Mouse (Mus musculus) kidney, adult 9 months (tissue): ENCODE results near the gene Kdm5b.

ENCODE experiments used
- DNase-seq: peaks from one replicate; pipeline ENCODE4 v3.0.0; 2022

Gene Kdm5b

DNA sequence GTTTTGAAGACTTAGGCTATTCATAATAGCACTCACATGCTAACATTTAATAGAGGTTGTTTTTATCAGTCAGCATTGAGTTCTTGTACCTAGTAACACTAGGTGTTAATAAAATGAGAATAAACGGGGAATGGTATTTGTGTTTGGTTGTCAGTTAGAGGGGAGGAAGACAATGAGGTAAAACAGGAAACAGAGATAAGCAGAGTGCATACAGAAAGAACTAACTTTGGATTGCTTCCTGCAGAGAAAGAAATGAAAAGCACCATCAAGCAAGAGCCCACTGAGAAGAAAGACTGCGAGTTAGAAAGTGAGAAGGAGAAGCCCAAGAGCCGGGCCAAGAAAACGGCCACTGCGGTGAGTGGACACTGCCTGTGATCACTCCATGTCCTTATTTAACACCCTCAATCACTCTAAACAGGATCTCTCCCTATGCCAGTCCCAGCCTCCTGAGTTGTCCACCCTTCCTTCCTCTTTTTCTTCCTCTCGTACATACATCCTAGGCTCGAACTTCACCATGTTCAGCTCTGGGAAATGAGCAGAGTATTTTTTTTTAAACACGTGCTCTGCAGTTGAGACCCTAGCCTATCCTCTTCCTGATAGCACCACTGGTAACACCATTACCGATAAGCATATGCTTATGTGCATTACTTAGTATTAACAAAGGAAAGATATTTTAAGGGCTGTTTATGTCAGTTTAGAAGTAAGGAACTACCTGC lies 37.5 kb downstream of the Kdm5b start:
- no peak for DNase-seq

GRCm38 (mm10) chr1:134604086-134604485 lies 44.1 kb downstream of the Kdm5b start:
- DNase-seq = no peak

DNA sequence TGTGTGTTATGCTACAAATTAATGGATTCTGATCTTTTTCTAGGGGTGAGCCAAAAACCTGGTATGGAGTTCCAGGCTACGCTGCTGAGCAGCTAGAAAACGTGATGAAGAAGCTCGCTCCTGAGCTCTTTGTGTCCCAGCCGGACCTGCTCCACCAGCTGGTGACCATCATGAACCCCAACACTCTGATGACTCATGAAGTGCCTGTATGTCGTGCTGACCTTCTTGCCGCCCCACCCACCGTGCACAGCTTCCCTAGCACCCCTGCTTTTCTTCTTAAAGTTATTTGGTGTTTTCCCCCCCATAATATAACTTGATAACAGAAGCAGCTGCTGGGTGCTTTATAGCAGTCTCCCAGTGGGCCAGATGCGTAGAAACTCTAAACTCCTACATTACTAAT lies 45.7 kb downstream of the Kdm5b start:
- DNase-seq = no peak

DNA sequence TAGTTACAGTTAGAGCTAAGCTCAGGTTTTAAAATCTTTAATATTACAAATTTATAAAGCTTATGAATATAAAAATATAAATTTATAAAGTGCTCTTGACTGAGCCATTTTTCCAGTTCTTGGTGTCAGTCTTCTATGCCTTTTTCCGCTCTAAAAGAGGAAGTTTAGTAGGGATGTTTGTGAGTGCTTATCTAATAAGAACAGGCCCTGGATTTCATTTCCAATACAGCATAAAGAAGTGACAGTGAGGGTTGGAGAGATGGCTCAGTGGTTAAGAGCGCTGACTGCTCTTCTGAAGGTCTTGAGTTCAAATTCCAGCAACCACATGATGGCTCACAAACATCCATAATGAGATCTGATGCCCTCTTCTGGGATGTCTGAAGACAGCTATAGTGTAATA lies 46.4 kb downstream of the Kdm5b start:
- DNase-seq = no peak

DNA sequence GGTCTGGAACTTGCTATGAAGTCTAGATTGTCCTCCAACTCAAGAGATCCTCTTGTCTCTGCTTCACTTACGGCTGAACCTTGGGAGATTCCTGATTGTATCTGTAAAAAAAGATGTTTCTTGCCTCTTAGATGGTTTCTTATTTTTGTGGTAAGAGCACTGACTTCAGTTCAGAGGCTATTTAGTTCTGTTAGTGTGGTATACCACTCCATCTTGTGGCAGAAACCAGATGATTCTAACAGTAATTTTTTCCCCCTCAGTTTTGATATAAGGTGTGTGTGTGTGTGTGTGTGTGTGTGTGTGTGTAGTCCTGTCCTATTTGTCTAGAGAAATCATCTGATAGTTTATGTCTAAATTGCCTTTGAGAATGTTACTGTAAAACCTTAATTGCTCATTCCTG lies 47.3 kb downstream of the Kdm5b start:
- DNase-seq = no peak

DNA sequence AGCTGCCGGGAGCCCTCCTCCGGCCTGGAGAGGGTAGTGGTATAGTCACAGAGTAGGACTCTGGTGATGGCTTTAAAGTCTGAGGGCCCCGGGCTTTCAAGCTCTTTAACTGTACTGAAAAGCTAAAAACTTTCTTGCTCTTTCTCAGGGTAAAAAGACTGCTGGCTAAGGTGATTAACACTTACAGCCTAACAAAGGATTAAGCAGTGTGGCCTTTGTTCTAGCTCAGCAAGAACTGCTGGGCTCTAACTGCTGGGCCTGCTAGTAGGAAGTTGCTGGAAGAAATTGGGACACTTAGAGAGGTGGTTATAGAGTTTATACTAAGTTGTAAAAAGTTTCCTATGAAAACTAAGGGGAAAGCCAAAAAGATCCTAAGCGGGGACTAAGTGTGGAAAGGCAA lies 49.2 kb downstream of the Kdm5b start:
- no peak for DNase-seq

DNA sequence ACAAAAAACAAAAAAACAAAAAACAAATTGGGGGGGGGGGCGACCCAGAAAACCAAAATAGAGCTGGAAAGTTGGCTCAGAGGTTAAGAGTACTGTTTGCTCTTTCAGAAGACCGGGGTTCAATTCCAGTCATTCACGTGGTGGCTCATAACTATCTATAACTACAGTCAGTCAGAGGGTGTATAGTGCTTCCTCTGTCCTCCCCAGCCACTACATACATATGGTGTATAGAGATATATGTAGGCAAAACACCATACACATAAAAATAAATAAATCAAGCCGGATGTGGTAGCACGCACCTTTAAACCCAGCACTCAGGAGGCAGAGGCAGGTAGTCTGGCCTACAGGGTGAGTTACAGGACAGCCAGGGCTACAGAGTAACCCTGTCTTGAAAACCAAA lies 54.6 kb downstream of the Kdm5b start:
- no peak for DNase-seq

GRCm38 (mm10) chr1:134614988-134615387 lies 55.0 kb downstream of the Kdm5b start:
- no peak for DNase-seq

DNA sequence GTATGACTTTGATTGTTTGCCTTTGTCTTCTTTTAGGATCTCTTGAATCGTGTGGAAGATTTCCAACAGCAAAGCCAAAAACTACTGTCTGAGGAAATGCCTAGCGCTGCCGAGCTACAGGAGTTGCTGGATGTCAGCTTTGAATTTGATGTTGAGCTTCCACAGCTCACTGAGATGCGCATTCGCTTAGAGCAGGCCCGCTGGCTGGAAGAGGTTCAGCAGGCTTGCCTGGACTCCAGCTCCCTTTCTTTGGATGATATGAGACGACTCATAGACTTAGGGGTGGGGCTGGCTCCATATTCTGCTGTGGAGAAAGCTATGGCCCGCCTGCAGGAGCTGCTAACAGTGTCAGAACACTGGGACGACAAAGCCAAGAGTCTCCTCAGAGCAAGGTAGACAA lies 57.7 kb downstream of the Kdm5b start:
- no peak for DNase-seq

DNA sequence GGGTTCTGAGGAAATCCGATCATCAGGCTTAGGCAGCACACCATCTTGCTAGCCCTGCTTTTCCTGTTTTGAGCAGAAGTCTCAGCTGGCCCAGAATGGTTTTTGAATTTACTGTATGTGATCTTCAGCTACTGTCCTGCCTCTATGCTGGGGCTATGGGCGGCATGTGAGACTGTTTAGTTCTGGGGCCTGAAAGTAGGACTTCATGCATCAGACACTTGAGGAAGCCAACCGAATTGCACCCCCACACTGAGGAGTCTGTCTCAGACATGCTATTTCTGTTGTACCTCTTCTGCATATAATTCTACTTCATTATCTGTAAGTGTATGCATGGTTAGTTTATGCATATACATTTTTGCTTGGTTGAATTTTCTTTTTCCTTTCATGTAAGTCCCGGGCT lies 65.4 kb downstream of the Kdm5b start:
- no peak for DNase-seq

GRCm38 (mm10) chr1:134629455-134629854 lies 69.5 kb downstream of the Kdm5b start:
- DNase-seq = no peak

- DNase-seq = no peak
Observed at GRCm38 (mm10) chr1:134634296-134634695, 74.3 kb downstream of the Kdm5b start.

GRCm38 (mm10) chr1:134636245-134636644 lies 76.3 kb downstream of the Kdm5b start:
- no peak for DNase-seq

GRCm38 (mm10) chr1:134636684-134637083 lies 76.7 kb downstream of the Kdm5b start:
- peak; percentile 35 for DNase-seq

- no peak for DNase-seq
Observed at GRCm38 (mm10) chr1:134638041-134638440, 78.1 kb downstream of the Kdm5b start.

DNA sequence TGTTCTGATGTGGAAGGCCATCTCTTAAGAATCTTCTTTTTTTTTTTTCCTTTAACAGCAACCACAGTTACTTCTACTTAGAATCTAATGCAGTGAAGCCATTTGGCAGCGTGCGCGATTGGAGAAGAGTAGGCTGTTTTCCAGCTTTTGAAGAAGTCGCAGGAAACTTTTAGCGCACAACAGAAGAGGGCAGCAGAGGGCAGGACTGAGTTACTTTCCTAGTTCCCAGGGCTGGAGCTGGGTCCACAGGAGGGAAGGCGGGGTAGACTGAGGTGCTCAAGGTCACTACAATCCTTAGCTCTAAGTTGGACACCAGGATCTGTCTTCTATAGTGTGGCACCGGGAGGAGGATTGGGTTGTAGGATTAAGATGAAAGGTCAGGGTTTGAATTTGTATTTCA lies 78.6 kb downstream of the Kdm5b start:
- peak; percentile 37 for DNase-seq

DNA sequence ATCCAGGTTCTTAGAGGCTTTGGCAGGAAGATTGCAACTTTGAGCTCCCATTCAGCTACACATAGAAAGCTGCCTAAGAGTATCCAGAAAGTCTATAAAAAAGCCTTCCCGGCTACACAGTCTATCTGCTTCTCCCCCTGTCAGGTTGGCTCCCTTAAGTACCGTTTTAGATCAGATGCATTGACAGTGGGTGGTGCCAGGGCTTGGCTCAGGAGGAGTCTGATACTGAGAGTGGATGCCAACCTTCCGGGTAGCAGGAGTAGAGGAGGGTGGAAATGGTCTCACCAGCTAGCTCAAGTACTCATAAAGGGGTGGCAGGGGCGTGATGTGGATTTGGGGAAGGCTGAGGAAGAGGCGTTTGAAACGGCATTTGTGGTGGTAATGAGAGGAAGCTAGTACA lies 79.5 kb downstream of the Kdm5b start:
- DNase-seq = no peak

GRCm38 (mm10) chr1:134641507-134641906 lies 81.5 kb downstream of the Kdm5b start:
- no peak for DNase-seq

GRCm38 (mm10) chr1:134643702-134644101 lies 83.7 kb downstream of the Kdm5b start:
- no peak for DNase-seq

- no peak for DNase-seq
Observed at GRCm38 (mm10) chr1:134645408-134646200, 85.6 kb downstream of the Kdm5b start.

DNA sequence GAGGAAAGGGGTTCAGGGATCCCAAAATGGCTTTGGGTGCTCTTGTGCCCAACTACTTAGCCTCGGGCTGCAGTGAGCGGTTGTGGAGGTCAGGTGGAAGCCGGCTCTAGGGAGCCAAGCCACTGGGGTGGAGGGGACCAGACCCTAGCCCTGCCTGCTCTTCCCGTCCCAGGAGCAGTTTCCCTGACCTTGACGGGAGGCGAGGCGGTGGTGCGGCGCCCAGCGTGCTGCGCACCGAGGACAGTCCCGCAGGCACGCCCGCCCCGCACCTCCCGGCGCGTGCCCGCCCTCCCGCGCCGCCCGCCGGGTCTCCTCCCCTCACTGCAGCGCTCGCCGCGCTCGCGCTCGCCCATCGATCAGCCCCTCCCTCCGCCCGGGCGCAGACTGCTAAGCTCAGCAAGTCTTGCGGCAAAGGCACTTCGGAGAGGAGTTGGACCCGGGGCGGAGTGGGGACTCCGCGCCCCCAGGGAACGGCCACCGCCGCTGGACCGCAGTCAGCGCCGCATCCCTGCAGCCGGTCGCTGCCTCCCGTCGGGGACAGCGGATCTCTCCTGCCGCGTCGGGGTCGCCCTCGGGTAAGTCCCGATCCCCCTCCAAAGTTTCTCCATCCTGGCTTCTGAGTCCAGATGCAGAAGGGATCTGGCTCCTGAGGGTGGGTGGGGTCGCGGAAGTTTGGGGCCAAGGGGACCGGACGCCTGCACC lies 86.4 kb downstream of the Kdm5b start, which contains the start of gene Syt2:
Gene Syt2 (plus strand): TSS at position 417 of the 702 bp plus-strand sequence.
- no peak for DNase-seq

DNA sequence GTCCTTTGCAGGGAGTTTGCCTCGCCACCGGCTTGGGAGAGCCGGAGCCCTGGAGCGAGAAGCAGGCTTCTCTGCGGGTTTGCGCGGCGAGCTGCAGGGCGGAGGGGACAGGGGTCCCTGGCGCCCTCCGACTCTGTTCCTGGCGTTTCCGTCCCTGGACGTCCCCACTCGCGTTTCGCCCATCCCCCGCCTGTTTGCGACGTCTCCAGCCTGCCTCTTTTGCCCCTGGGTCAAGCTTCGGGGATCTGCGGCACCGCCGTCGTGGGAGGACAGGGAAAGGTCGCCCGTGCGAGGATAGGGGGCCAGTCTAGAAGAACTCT lies 87.0 kb downstream of the Kdm5b start:
- no peak for DNase-seq

GRCm38 (mm10) chr1:134647591-134647990 lies 87.6 kb downstream of the Kdm5b start:
- DNase-seq = no peak

GRCm38 (mm10) chr1:134650816-134651215 lies 90.8 kb downstream of the Kdm5b start:
- no peak for DNase-seq
